Mouse (Mus musculus) stomach, embryonic 14.5 days (tissue): Measurements from ENCODE around the gene Ap3b2. TPM values are rescaled to one million over a fixed set of nuclear protein-coding genes. Genes with fewer than 3 reads are reported as not detected.
A peak's percentile ranks its signal among the peaks of the same experiment; 100 is the strongest.

ENCODE experiments used
- ATAC-seq: fragments of 200-750 bp; cut with Nextera tagmentation; 2 replicates; pipeline ENCODE4 v1.8.0; 2017; ENCODE audit warnings: low read depth, moderate TSS enrichment; ENCODE audit not compliant: insufficient number of reproducible peaks, insufficient read depth, low FRiP score
- H3K27ac ChIP-seq: fragments of 300-500 bp; sonication (generic); 2 replicates; pipeline ENCODE4 v1.5.1; 2014; ENCODE audit warnings: mild to moderate bottlenecking, low read length, moderate library complexity, mixed read lengths
- H3K27me3 ChIP-seq: fragments of 300-500 bp; sonication (generic); 2 replicates; pipeline ENCODE4 v1.6.1; 2014; ENCODE audit warnings: low read length, control low read depth, mixed read lengths; ENCODE audit not compliant: control insufficient read depth, insufficient read depth
- H3K36me3 ChIP-seq: fragments of 300-500 bp; sonication (generic); 2 replicates; pipeline ENCODE4 v1.6.1; 2014; ENCODE audit warnings: mild to moderate bottlenecking, control low read depth, low read length, moderate library complexity, mixed read lengths; ENCODE audit not compliant: control insufficient read depth, insufficient read depth
- H3K4me1 ChIP-seq: fragments of 300-500 bp; sonication (generic); 2 replicates; pipeline ENCODE4 v1.6.1; 2014; ENCODE audit warnings: low read length, control low read depth, mixed read lengths; ENCODE audit not compliant: control insufficient read depth, insufficient read depth
- H3K4me2 ChIP-seq: fragments of 300-500 bp; sonication (generic); replicated peaks from 2 replicates; pipeline ENCODE4 v1.6.1; 2014; ENCODE audit warnings: low read depth, low read length, control low read depth
- H3K4me3 ChIP-seq: fragments of 300-500 bp; sonication (generic); 2 replicates; pipeline ENCODE4 v1.5.1; 2014; ENCODE audit warnings: low read depth, low read length, control low read depth
- H3K9ac ChIP-seq: fragments of 300-500 bp; sonication (generic); replicated peaks from 2 replicates; pipeline ENCODE4 v1.6.1; 2014; ENCODE audit warnings: low read depth, mild to moderate bottlenecking, control low read depth, low read length, moderate library complexity, mixed read lengths
- H3K9me3 ChIP-seq: fragments of 300-500 bp; sonication (generic); 2 replicates; pipeline ENCODE4 v1.6.1; 2016; ENCODE audit warnings: low read depth, low read length, control low read depth; ENCODE audit not compliant: control insufficient read depth
- WGBS: fragments of 180-500 bp; shearing (Covaris S2); extraction: QIAGEN DNeasy Blood & Tissue Kit; methylation state at CpG from one replicate; pipeline ENCODE4 v1.1.7; 2014; 5-methylcytosine and 5-hydroxymethylcytosine counted together
- polyA plus RNA-seq: library from polyadenylated mRNA; unstranded; fragments of >200 nt; fragmentation: Nextera tagmentation; extraction: Ambion mirVana; gene quantifications from 2 replicates; pipeline ENCODE4 v1.2.1, GENCODE M21; 2014

Gene Ap3b2
- polyA plus RNA-seq, 1 experiment from 2014 or later, result 5.6 TPM

- 90% methylated on average over 8 of the region's 8 CpGs for WGBS
- Histone ChIP-seq H3K36me3 (peaks cover 49% of the 10 kb centered on the region), H3K4me2 (no peak overlapping the region), H3K27me3 (no peaks in the 10 kb centered on the region), H3K4me1 (peaks cover 11% of the 10 kb centered on the region; the same call in 1 of the 2 replicates), H3K9me3 (peaks cover 1% of the 10 kb centered on the region; the same call in 1 of the 2 replicates), H3K4me3 (no peak overlapping the region), H3K27ac (no peak overlapping the region), H3K9ac (no peak overlapping the region)
- ATAC-seq, result no peak
These were observed 35.2 kb upstream of the Ap3b2 start for GRCm38 (mm10) chr7:81528918-81529317.

DNA sequence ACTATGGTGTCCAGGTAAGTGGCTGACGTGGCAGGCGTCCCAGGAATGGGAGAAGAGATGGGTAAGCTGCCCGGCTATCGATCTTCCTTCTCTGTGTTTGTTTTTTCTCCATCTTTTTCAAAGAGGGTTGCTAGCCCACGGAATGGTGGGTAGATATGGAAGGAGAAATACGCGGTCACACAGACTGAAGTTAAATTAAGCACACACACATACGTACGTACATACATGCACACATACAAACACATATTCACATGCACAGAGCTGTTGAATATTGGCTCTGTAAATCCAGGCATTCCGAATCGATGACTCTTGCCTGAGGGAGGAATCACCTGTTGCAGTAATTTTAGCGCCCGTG is 29.9 kb upstream of the Ap3b2 start:
- H3K27ac ChIP-seq, result peak overlapping the region; percentile 93
- no peaks in the 10 kb centered on the region for H3K27me3 ChIP-seq
- no peak for ATAC-seq
- H3K4me2 ChIP-seq, result peak overlapping the region; percentile 80
- H3K4me1 ChIP-seq, result peaks cover 15% of the 10 kb centered on the region; the same call in 1 of the 2 replicates
- peak overlapping the region; percentile 60 for H3K9ac ChIP-seq
- H3K9me3 ChIP-seq, result no peaks in the 10 kb centered on the region
- WGBS, result 4% methylated on average over 13 of the region's 13 CpGs
- peak overlapping the region; percentile 64 for H3K4me3 ChIP-seq
- peaks cover 13% of the 10 kb centered on the region; the same call in 1 of the 2 replicates for H3K36me3 ChIP-seq

DNA sequence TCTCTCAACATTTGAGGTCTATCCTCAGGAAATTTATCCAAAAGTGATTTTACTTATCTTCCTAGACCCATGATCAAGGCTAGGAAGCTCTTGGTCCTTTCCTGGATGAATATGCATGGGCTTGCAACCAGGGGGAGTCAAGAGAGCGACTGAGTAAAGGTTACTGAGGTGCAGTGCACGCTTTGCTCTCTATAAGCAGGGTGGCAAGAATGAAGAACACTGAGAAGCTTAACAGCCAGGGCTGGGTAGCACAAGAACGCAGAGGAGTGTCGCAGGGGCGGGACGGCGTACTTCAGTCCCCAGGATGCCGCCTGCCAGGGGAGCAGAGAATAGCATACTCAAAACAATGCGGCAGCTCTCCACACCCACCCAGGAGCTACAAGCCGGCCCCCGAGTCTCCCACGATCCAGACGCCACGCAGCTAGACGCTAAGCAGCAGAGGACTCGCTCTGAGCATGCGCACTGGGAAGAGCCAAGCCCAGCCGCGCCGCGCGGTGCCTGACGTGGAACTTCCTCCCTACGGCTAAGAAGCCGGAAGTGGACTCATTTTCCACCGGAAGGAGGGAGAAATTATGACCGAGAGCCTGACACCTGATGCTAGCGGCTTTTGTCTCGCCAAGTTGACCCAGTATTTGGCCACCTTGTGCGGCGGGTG is 29.4 kb upstream of the Ap3b2 start:
- ATAC-seq, result peak; percentile 97
- under 1% methylated on average over 31 of the region's 31 CpGs for WGBS
- Histone ChIP-seq H3K27me3 (no peaks in the 10 kb centered on the region), H3K9ac (peak overlapping the region; percentile 60), H3K27ac (peak overlapping the region; percentile 93), H3K36me3 (peaks cover 10% of the 10 kb centered on the region; the same call in 1 of the 2 replicates), H3K4me2 (peak overlapping the region; percentile 80), H3K4me3 (peak overlapping the region; percentile 64), H3K9me3 (no peaks in the 10 kb centered on the region), H3K4me1 (peaks cover 15% of the 10 kb centered on the region; the same call in 1 of the 2 replicates)

GRCm38 (mm10) chr7:81516154-81517030 is 22.7 kb upstream of the Ap3b2 start:
- H3K27ac ChIP-seq, result no peak overlapping the region
- H3K36me3 ChIP-seq, result no peaks in the 10 kb centered on the region
- ATAC-seq, result no peak
- no peak overlapping the region for H3K9ac ChIP-seq
- H3K4me3 ChIP-seq, result no peak overlapping the region
- H3K4me2 ChIP-seq, result no peak overlapping the region
- no peaks in the 10 kb centered on the region for H3K4me1 ChIP-seq
- H3K27me3 ChIP-seq, result no peaks in the 10 kb centered on the region
- WGBS, result 61% methylated on average over 6 of the region's 6 CpGs
- H3K9me3 ChIP-seq, result no peaks in the 10 kb centered on the region

GRCm38 (mm10) chr7:81514906-81515590 is 21.3 kb upstream of the Ap3b2 start:
- WGBS, result 31% methylated on average over 13 of the region's 13 CpGs
- Histone ChIP-seq H3K9me3 (no peaks in the 10 kb centered on the region), H3K4me1 (no peaks in the 10 kb centered on the region), H3K4me2 (no peak overlapping the region), H3K27me3 (no peaks in the 10 kb centered on the region), H3K4me3 (no peak overlapping the region), H3K9ac (no peak overlapping the region), H3K27ac (no peak overlapping the region), H3K36me3 (no peaks in the 10 kb centered on the region)
- ATAC-seq, result no peak

DNA sequence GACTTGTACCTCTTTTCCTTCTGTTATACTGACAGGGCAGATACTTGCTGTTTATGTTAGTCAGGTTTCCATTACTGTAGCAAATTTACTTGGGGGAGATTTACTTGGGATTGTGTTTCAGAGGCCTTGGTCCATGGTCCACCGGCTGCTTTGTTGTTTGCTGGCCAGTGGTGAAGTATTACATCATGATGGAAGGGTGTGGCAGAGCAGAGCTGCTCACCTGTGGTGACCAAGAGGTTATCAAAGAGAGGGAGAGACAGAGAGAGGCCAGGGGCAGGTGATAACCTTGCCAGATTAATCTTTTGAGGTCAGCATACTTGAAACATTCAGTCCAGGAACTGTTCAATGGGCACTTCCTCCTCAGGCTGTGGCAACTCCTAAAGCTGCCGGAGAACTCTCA is 7.3 kb upstream of the Ap3b2 start:
- no peak for ATAC-seq
- Histone ChIP-seq H3K4me3 (no peak overlapping the region), H3K4me1 (no peaks in the 10 kb centered on the region), H3K4me2 (no peak overlapping the region), H3K27ac (no peak overlapping the region), H3K9ac (no peak overlapping the region), H3K9me3 (no peaks in the 10 kb centered on the region), H3K36me3 (no peaks in the 10 kb centered on the region), H3K27me3 (no peaks in the 10 kb centered on the region)
- 41% methylated on average over 2 of the region's 2 CpGs for WGBS

- no peak within 1 kb of the TSS for H3K9ac ChIP-seq
- no peak for ATAC-seq
- no peak within 1 kb of the TSS for H3K4me3 ChIP-seq
- no peak within 1 kb of the TSS for H3K27ac ChIP-seq
- no peaks in the 10 kb centered on the region for H3K9me3 ChIP-seq
- H3K27me3 ChIP-seq, result no peaks in the 10 kb centered on the region
- 58% methylated on average over 7 of the region's 7 CpGs for WGBS
- H3K4me1 ChIP-seq, result no peaks in the 10 kb centered on the region
- no peaks in the 10 kb centered on the region for H3K36me3 ChIP-seq
- no peak within 1 kb of the TSS for H3K4me2 ChIP-seq
These were observed 4.5 kb upstream of the Ap3b2 start, which contains the start of gene BC048679 for GRCm38 (mm10) chr7:81498181-81498580. TSS of gene BC048679 (minus strand) at chr7:81498281.

- H3K27ac ChIP-seq, result no peak overlapping the region
- ATAC-seq, result no peak
- no peak overlapping the region for H3K9ac ChIP-seq
- H3K36me3 ChIP-seq, result no peaks in the 10 kb centered on the region
- no peaks in the 10 kb centered on the region for H3K27me3 ChIP-seq
- no peak overlapping the region for H3K4me2 ChIP-seq
- no peak overlapping the region for H3K4me3 ChIP-seq
- 14% methylated on average over 6 of the region's 6 CpGs for WGBS
- no peaks in the 10 kb centered on the region for H3K4me1 ChIP-seq
- H3K9me3 ChIP-seq, result no peaks in the 10 kb centered on the region
These were observed 3.4 kb upstream of the Ap3b2 start for GRCm38 (mm10) chr7:81497171-81497570.
